Mouse (Mus musculus) forelimb bud, embryonic 11.5 days (tissue): Measurements from ENCODE around the gene Zfp609.
"Not testable (repeated sequence)": the region's sequence is repeated elsewhere in the genome, so short reads cannot be mapped to it uniquely, and the experiment has no call there.

Experiments
- DNase-seq: peaks from one replicate; pipeline ENCODE4 v3.0.0-alpha.2; 2012; ENCODE audit warnings: low read depth, low spot score

Zfp609 gene

GRCm38 (mm10) chr9:65724471-65725290, 102.7 kb downstream of the Zfp609 start:
- DNase-seq: no peak

- no peak for DNase-seq
Measured at GRCm38 (mm10) chr9:65721161-65721566, 106.2 kb downstream of the Zfp609 start.

GRCm38 (mm10) chr9:65718195-65718594, 109.2 kb downstream of the Zfp609 start:
- no peak for DNase-seq

- DNase-seq: no peak
Measured at GRCm38 (mm10) chr9:65703926-65704595, 123.3 kb downstream of the Zfp609 start.

- no peak for DNase-seq
Measured at GRCm38 (mm10) chr9:65703241-65703640, 124.1 kb downstream of the Zfp609 start.

GRCm38 (mm10) chr9:65702286-65702685, 125.1 kb downstream of the Zfp609 start:
- DNase-seq: no peak

GRCm38 (mm10) chr9:65700504-65700903, 126.9 kb downstream of the Zfp609 start:
- DNase-seq: no peak

- DNase-seq: no peak
Measured at GRCm38 (mm10) chr9:65697992-65698391, 129.4 kb downstream of the Zfp609 start.

GRCm38 (mm10) chr9:65697356-65697755, 130.0 kb downstream of the Zfp609 start:
- DNase-seq: no peak

GRCm38 (mm10) chr9:65696337-65696736, 131.0 kb downstream of the Zfp609 start:
- DNase-seq: no peak

- DNase-seq: no peak
Measured at GRCm38 (mm10) chr9:65695646-65696045, 131.7 kb downstream of the Zfp609 start.

GRCm38 (mm10) chr9:65692959-65693603, 134.3 kb downstream of the Zfp609 start:
- DNase-seq: peak; percentile 36

GRCm38 (mm10) chr9:65692466-65692865, 134.9 kb downstream of the Zfp609 start:
- DNase-seq: no peak

- not testable (repeated sequence) for DNase-seq
Measured at GRCm38 (mm10) chr9:65689869-65690268, 137.5 kb downstream of the Zfp609 start.

- DNase-seq: no peak
Measured at GRCm38 (mm10) chr9:65684704-65685103, 142.7 kb downstream of the Zfp609 start.

GRCm38 (mm10) chr9:65682994-65683393, 144.4 kb downstream of the Zfp609 start:
- DNase-seq: no peak

GRCm38 (mm10) chr9:65682183-65682582, 145.2 kb downstream of the Zfp609 start:
- DNase-seq: no peak

GRCm38 (mm10) chr9:65681634-65681940, 145.8 kb downstream of the Zfp609 start:
- DNase-seq: no peak

GRCm38 (mm10) chr9:65680938-65681633, 146.3 kb downstream of the Zfp609 start:
- no peak for DNase-seq

- peak; percentile 67 for DNase-seq
Measured at GRCm38 (mm10) chr9:65679181-65679761, 148.1 kb downstream of the Zfp609 start.

GRCm38 (mm10) chr9:65677119-65677462, 150.3 kb downstream of the Zfp609 start:
- no peak for DNase-seq
